Mouse (Mus musculus): ENCODE measurements at regions not wholly inside any gene's neighbourhood (a gene's known extent, or its start where the extent isn't known, plus 50 kb on each side); places are given as distances from the start of the nearest gene placed in this dataset.

- peak; percentile 84 for DNase-seq (ENCODE audit: low read depth, low spot score)
These were observed 471.9 kb downstream of the Prss52 start for GRCm38 (mm10) chr14:64575954-64576353.

- no peak for DNase-seq (ENCODE audit: low read depth, low spot score)
These were observed 476.0 kb downstream of the Prss52 start for GRCm38 (mm10) chr14:64580086-64580485.

DNA sequence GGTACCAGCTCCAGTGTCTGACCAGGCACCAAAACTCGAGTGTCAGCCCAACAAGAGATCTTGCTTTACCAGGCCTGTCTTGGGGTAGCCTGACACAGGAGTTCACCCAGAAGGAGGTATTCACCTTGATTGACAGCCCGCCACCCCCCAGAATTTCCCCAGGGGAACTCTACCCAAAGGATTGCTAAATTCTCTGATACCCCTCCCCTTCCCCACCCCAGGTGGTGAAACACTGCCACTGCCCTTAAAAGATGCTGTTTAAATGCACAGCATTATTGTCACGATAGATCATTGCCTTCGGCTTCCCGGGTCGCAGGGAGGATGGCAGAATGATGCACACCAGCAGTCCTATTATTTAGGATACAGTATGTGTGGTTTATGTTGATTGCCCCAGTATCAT, 476.8 kb downstream of the Prss52 start:
- no peak for DNase-seq (ENCODE audit: low read depth, low spot score)

DNA sequence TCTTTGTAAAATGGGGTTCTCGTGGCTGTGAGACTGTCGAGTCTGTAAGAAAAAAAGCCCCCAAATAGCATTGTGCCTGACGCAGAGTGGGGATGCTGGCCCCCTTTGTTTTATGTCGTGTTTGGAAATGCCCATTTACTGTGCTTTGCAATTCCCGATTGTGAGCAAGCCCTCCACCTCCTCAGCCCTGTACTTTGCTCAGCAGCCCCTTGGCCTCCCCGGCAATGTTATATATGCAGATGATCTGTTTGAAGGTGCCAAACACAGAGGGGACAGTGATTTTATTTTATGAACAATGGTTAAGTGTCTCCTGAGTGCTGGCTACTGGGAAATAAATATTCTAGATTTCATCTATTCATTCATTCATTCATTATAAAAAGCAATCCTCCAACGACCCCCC, 477.6 kb downstream of the Prss52 start:
- no peak for DNase-seq (ENCODE audit: low read depth, low spot score)

DNA sequence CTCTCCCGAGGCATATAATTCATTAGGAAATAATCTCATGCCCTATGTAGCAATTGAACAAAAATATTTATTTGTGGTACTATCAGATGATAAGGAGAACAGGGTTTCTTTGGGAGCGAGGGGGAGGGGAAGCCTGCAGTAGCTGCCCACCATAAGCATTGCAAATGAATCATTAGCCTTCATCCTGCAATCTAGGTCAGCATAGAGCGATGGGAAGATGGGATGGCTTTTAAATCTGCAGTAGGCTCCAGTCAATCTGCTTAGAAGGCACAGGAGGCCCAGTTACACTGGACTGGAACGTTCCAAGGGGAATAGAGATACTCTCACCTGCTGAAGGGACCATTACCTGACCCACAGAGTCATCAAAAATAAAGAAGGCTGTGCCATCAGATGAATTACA, 478.7 kb downstream of the Prss52 start:
- DNase-seq (ENCODE audit: low read depth, low spot score): no peak

- no peak for DNase-seq (ENCODE audit: low read depth, low spot score)
These were observed 480.1 kb downstream of the Prss52 start for GRCm38 (mm10) chr14:64584221-64584620.

DNA sequence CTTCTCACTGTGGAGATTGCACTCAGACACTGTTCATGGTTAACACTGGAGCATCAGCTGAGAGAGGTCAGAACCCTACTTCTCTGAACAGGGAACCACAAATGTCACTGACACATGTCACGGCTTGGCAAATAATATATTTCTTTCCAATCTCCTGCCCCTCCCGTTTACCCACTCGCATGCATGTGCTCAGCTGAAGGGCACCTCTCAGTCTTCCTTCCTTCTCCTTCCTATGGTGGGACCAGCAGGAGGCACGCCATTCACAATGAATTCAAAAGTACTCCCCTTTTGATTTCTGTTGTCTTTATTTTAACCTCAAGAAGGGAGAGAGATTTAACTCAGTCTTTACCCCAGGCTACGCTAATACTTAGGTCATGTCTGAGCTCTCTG, 481.0 kb downstream of the Prss52 start:
- DNase-seq (ENCODE audit: low read depth, low spot score): no peak

GRCm38 (mm10) chr14:64585471-64586192, 481.5 kb downstream of the Prss52 start:
- peak; percentile 87 for DNase-seq (ENCODE audit: low read depth, low spot score)

GRCm38 (mm10) chr14:64586386-64586859, 482.3 kb downstream of the Prss52 start:
- no peak for DNase-seq (ENCODE audit: low read depth, low spot score)

GRCm38 (mm10) chr14:64586860-64587698, 483.0 kb downstream of the Prss52 start:
- peak; percentile 86 for DNase-seq (ENCODE audit: low read depth, low spot score)

- DNase-seq (ENCODE audit: low read depth, low spot score): peak; percentile 86
These were observed 483.8 kb downstream of the Prss52 start for GRCm38 (mm10) chr14:64587699-64588434.

GRCm38 (mm10) chr14:64588561-64588960, 484.5 kb downstream of the Prss52 start:
- DNase-seq (ENCODE audit: low read depth, low spot score): no peak

GRCm38 (mm10) chr14:64589126-64589525, 485.0 kb downstream of the Prss52 start:
- DNase-seq (ENCODE audit: low read depth, low spot score): no peak

DNA sequence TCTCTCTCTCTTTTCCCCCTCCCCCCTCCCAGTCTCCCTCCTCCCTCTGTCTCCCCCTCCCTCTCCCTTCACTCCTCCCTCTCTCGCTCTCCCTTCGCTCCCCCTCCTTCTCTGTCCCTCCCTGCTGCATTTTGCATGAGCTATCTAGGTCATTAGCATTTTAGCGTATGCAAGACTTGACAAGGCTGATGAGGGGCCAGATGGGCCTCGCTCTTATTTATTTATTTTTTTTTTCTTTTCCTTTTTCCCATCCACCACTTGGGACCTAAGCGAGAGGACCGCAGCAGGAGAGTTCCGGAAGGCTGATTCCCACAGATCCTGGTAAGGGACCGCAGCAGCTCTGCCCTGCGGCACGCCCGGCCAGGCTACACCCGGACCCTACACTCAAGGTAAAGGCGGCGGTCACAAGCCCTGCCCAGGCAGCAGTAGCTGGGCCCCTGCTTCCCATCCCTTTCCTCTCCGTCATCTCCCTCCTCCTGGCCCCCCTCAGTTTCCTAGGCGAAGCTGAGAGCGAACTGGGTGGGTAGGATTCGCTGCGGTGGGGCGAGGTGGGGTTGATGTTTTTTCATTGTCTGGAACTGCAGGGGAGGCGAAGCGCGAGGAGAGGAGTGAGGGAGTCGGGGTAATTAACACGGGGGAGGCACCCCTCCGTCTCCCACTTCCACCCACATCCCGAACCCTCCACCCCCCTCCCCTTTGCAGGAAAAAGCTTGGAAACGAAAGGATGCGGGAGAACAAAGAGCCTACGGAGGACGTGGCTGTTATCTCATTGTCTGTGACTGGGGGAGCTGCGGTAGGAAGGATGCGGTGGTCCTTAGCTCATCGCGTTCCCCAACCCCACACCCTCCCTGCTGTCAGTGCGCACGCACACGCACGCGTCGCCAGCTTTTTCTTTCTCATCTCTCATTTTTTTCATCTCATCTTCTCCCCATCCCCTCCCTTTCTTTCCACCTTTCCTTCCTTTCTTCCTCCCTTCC, 485.8 kb downstream of the Prss52 start:
- DNase-seq (ENCODE audit: low read depth, low spot score): no peak

GRCm38 (mm10) chr14:64590611-64591010, 486.5 kb downstream of the Prss52 start:
- no peak for DNase-seq (ENCODE audit: low read depth, low spot score)

- no peak for DNase-seq (ENCODE audit: low read depth, low spot score)
These were observed 487.2 kb downstream of the Prss52 start for GRCm38 (mm10) chr14:64591091-64591976.

- no peak for DNase-seq (ENCODE audit: low read depth, low spot score)
These were observed 488.1 kb downstream of the Prss52 start for GRCm38 (mm10) chr14:64592176-64592575.

- no peak for DNase-seq (ENCODE audit: low read depth, low spot score)
These were observed 488.7 kb downstream of the Prss52 start for GRCm38 (mm10) chr14:64592706-64593320.

- no peak for DNase-seq (ENCODE audit: low read depth, low spot score)
These were observed 489.5 kb downstream of the Prss52 start for GRCm38 (mm10) chr14:64593564-64593963.
